Comparison of ENCODE assay signal across 35 mouse cellular contexts in the genomic region with DNA sequence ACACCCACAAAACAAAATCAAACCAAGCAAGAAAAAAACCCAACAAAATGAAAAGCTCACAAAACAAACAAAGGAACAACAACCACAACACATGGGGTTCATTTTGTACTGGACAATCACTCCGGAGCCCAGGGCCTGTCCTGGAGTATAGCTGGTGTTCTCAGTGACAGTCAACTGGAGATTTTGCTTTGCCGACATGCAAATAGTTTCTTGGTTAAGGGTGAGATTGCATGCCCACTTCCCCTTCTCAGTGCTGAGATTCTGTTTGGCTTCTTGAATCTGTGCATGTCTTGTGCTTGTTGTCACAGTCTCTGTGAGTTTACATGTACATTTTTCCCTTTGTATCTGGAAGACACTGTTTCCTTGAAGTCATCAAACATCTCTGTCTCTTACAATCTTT.
"Had no signal": no experiment of that assay in that cellular context is flagged by ENCODE, and none has a peak within 500 bp of the region (broad histone marks: within the 10 kb centered on the region; RNA-seq: fewer than 3 reads in every experiment).

No protein-coding gene starts in this region.

- H3K9me3 ChIP-seq: heart, embryonic 12.5 days; heart, embryonic 13.5 days; heart, embryonic 15.5 days; hindbrain, embryonic 10.5 days; hindbrain, embryonic 12.5 days; hindbrain, embryonic 13.5 days; hindbrain, embryonic 15.5 days; intestine, embryonic 15.5 days; kidney, embryonic 15.5 days had no signal

- H3K36me3 ChIP-seq: heart, embryonic 12.5 days; heart, embryonic 13.5 days; heart, embryonic 15.5 days; hindbrain, embryonic 10.5 days; hindbrain, embryonic 12.5 days; hindbrain, embryonic 13.5 days; hindbrain, embryonic 15.5 days; intestine, embryonic 15.5 days; kidney, embryonic 15.5 days had no signal

- H3K4me2 ChIP-seq: heart, embryonic 11.5 days; heart, embryonic 12.5 days; heart, embryonic 13.5 days; heart, embryonic 15.5 days; hindbrain, embryonic 12.5 days; hindbrain, embryonic 13.5 days; hindbrain, embryonic 14.5 days; hindbrain, embryonic 15.5 days; intestine, embryonic 15.5 days; kidney, embryonic 15.5 days had no signal

- DNase-seq: heart, postnatal 10 days; heart, postnatal 14 days; heart, postnatal 36 days; heart, postnatal 4 days; kidney, adult 11 months; kidney, adult 18-20 months; kidney, adult 2 months; kidney, adult 8-10 months; kidney, adult 9 months; kidney, postnatal 10 days; kidney, postnatal 14 days; kidney, postnatal 25 days; kidney, postnatal 36 days; kidney, postnatal 4 days; layer of hippocampus, adult 9-11 months; layer of hippocampus, postnatal 36 days had no signal

- H3K9ac ChIP-seq: heart, embryonic 12.5 days; heart, embryonic 13.5 days; heart, embryonic 15.5 days; hindbrain, embryonic 12.5 days; hindbrain, embryonic 13.5 days; hindbrain, embryonic 14.5 days; hindbrain, embryonic 15.5 days; intestine, embryonic 15.5 days; kidney, embryonic 15.5 days had no signal

- H3K27me3 ChIP-seq: heart, embryonic 12.5 days; heart, embryonic 13.5 days; heart, embryonic 15.5 days; hindbrain, embryonic 12.5 days; hindbrain, embryonic 13.5 days; hindbrain, embryonic 15.5 days; intestine, embryonic 15.5 days; kidney, embryonic 15.5 days had no signal

- ATAC-seq: hindbrain, embryonic 16.5 days; hindbrain, postnatal 0 days; inflammation-experienced regulatory T-cells, adult 6 months; intestine, embryonic 15.5 days; intestine, embryonic 16.5 days; intestine, postnatal 0 days had no signal

- H3K4me3 ChIP-seq: heart, embryonic 12.5 days; heart, embryonic 13.5 days; heart, embryonic 15.5 days; hindbrain, embryonic 10.5 days; hindbrain, embryonic 12.5 days; hindbrain, embryonic 13.5 days; hindbrain, embryonic 15.5 days; intestine, embryonic 15.5 days; kidney, embryonic 15.5 days; layer of hippocampus, adult 2 months; left cerebral cortex, adult 2 months had no signal

- H3K27ac ChIP-seq: heart, embryonic 13.5 days; heart, embryonic 15.5 days; hindbrain, embryonic 10.5 days; hindbrain, embryonic 12.5 days; hindbrain, embryonic 13.5 days; hindbrain, embryonic 14.5 days; hindbrain, embryonic 15.5 days; hindbrain, postnatal 0 days; intestine, embryonic 15.5 days; kidney, embryonic 15.5 days; kidney, postnatal 0 days; layer of hippocampus, adult 2 months; left cerebral cortex, adult 2 months had no signal

- H3K4me1 ChIP-seq: heart, embryonic 12.5 days; heart, embryonic 13.5 days; heart, embryonic 15.5 days; hindbrain, embryonic 10.5 days; hindbrain, embryonic 12.5 days; hindbrain, embryonic 13.5 days; hindbrain, embryonic 15.5 days; intestine, embryonic 15.5 days; kidney, embryonic 15.5 days had no signal
